Mouse (Mus musculus) lung, embryonic 15.5 days (tissue): ENCODE data around the gene Tead1. TPM values are rescaled to one million over a fixed set of nuclear protein-coding genes. Genes with fewer than 3 reads are reported as not detected.
A peak's percentile ranks its signal among the peaks of the same experiment; 100 is the strongest.

Experiments
- ATAC-seq: fragments of 200-750 bp; cut with Nextera tagmentation; 2 replicates; pipeline ENCODE4 v1.8.0; 2017; ENCODE audit warnings: moderate number of reproducible peaks, borderline replicate concordance; ENCODE audit not compliant: low FRiP score, low TSS enrichment; ENCODE audit errors: extremely low read depth
- H3K27ac ChIP-seq: fragments of 300-500 bp; sonication (generic); 2 replicates; pipeline ENCODE4 v1.5.1; 2015; ENCODE audit warnings: moderate library complexity, mild to moderate bottlenecking, inconsistent platforms
- H3K27me3 ChIP-seq: fragments of 300-500 bp; sonication (generic); 2 replicates; pipeline ENCODE4 v1.6.1; 2015; ENCODE audit warnings: inconsistent platforms
- H3K36me3 ChIP-seq: fragments of 300-500 bp; sonication (generic); 2 replicates; pipeline ENCODE4 v1.6.1; 2015; ENCODE audit warnings: inconsistent platforms
- H3K4me1 ChIP-seq: fragments of 300-500 bp; sonication (generic); 2 replicates; pipeline ENCODE4 v1.6.1; 2015; ENCODE audit warnings: inconsistent platforms
- H3K4me2 ChIP-seq: fragments of 300-500 bp; sonication (generic); 2 replicates; pipeline ENCODE4 v1.6.1; 2015; ENCODE audit warnings: inconsistent platforms, mild to moderate bottlenecking, moderate library complexity
- H3K4me3 ChIP-seq: fragments of 300-500 bp; sonication (generic); 2 replicates; pipeline ENCODE4 v1.5.1; 2015; ENCODE audit warnings: mild to moderate bottlenecking, inconsistent platforms
- H3K9ac ChIP-seq: fragments of 300-500 bp; sonication (generic); 2 replicates; pipeline ENCODE4 v1.6.1; 2015; ENCODE audit warnings: inconsistent platforms
- H3K9me3 ChIP-seq: fragments of 300-500 bp; sonication (generic); 2 replicates; pipeline ENCODE4 v1.6.1; 2016; ENCODE audit warnings: inconsistent platforms
- WGBS: fragments of 180-500 bp; shearing (Covaris S2); methylation state at CpG from one replicate; pipeline ENCODE4 v1.1.7; 2015; 5-methylcytosine and 5-hydroxymethylcytosine counted together
- polyA plus RNA-seq: library from polyadenylated mRNA; unstranded; fragments of >200 nt; fragmentation: Nextera tagmentation; extraction: Ambion mirVana; gene quantifications from 2 replicates; pipeline ENCODE4 v1.2.1, GENCODE M21; 2015

Tead1 gene
- polyA plus RNA-seq, 1 experiment from 2014 or later: 30.0 TPM

DNA sequence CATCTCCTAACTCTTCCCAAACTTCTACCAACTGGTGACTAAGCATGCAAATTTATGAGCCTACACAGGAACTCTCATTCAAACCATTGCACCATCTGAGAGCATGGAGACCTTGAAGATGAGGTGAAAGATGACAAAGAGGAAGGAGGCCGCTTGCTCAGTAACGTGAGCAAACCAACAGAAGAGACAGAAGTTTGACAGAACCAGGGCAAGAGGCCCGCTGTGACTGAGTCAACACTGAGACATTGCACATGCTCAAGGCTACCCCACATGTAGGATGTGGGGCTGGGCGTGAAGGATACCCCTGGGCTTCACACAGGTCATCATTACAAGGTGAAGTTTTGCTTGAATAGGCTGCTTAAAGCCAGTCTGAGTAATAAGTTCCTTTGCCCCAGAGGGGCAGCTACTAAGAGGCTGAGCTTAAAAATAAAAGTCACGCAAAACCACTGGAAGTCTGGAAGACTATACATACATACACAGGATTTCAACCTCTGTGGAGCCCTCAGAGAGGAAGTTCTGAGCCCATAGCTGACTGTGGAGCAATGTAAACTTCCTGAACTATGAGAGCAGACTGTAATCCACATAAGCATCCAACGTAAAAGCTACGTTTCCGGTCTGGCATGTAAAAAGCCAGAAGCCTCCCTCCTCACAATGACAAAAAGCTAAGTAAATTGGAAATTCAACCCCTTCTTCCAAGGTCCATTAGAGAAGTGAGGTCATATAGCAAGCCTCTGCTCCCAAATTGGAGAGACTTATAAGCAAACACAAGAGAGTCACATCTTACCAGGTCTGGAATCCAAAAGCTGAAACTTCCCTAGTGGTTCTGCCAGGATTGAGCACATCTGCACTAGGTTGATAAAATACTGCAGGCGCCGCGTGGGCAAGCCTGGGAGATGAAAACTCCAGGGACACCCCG, 16.5 kb upstream of the Tead1 start:
- peak; percentile 40; the same call in 1 of the 2 replicates for ATAC-seq
- 25% methylated on average over 12 of the region's 12 CpGs for WGBS
- Histone ChIP-seq H3K4me3 (peak overlapping the region; percentile 17), H3K27ac (peak overlapping the region; percentile 96), H3K9me3 (no peaks in the 10 kb centered on the region; the same call in 1 of the 2 replicates), H3K9ac (no peak overlapping the region), H3K27me3 (no peaks in the 10 kb centered on the region), H3K4me1 (peaks cover 36% of the 10 kb centered on the region), H3K4me2 (peak overlapping the region; percentile 48), H3K36me3 (no peaks in the 10 kb centered on the region)

DNA sequence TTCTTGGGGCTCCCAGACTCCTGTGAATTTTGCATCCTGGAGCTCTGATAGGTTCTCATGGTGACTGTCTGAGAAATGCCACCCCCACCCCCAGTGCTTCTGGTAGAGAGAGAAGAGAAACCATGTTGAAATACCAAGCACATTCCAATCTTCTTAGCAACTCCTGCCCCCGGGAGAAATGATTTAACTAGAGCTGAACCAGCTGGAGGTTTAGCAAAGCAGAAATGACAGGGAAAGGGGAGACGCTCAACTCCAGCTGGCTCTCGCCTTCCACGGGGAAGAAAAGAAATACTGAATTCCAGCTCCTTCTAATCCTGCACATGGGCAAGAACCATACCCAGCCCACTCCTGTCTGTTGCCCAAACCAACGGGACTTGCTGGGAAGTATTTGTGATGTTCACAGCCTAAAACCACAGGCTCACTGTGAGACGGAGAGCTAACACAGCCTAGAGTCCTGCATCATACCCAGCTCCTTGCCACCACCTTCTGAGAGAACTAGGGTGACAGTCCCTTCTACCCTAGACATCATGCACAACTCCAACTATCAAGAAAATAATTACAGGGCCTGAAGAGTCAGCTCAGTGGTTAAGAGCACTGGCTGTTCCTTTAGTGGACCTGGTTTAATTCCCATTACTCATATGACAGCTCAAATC, 15.7 kb upstream of the Tead1 start:
- H3K4me3 ChIP-seq: peak overlapping the region; percentile 17
- H3K4me2 ChIP-seq: peak overlapping the region; percentile 48
- no peaks in the 10 kb centered on the region for H3K36me3 ChIP-seq
- peak; percentile 87 for ATAC-seq
- WGBS: 19% methylated on average over 6 of the region's 6 CpGs
- no peaks in the 10 kb centered on the region for H3K27me3 ChIP-seq
- H3K27ac ChIP-seq: peak overlapping the region; percentile 96
- no peak overlapping the region for H3K9ac ChIP-seq
- no peaks in the 10 kb centered on the region; the same call in 1 of the 2 replicates for H3K9me3 ChIP-seq
- peaks cover 36% of the 10 kb centered on the region for H3K4me1 ChIP-seq

DNA sequence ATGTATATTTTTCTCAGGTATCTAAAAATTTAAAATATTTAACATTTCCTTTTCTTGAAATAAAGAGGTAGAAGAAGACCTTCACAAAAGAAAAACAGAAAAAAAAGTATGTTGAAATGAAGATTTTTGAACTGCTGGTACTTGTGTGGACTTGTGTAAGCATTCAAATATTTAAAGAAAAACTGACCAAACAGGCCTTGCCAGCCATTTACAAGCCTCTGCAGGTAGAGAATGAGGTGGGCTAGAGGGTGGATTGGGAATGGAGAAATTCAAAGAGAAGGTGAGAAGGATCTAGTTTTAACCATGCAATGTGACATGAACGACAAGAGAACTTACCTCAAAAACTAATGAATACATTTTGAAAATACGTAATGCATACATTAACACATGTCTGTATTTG, 9.1 kb upstream of the Tead1 start:
- H3K27ac ChIP-seq: peak overlapping the region; percentile 35; the same call in 1 of the 2 replicates
- H3K4me1 ChIP-seq: no peaks in the 10 kb centered on the region; the same call in 1 of the 2 replicates
- no peak for ATAC-seq
- H3K4me2 ChIP-seq: no peak overlapping the region
- H3K4me3 ChIP-seq: no peak overlapping the region
- H3K9me3 ChIP-seq: no peaks in the 10 kb centered on the region; the same call in 1 of the 2 replicates
- H3K36me3 ChIP-seq: no peaks in the 10 kb centered on the region
- H3K27me3 ChIP-seq: no peaks in the 10 kb centered on the region
- H3K9ac ChIP-seq: no peak overlapping the region
- 70% methylated on average over 2 of the region's 2 CpGs for WGBS

DNA sequence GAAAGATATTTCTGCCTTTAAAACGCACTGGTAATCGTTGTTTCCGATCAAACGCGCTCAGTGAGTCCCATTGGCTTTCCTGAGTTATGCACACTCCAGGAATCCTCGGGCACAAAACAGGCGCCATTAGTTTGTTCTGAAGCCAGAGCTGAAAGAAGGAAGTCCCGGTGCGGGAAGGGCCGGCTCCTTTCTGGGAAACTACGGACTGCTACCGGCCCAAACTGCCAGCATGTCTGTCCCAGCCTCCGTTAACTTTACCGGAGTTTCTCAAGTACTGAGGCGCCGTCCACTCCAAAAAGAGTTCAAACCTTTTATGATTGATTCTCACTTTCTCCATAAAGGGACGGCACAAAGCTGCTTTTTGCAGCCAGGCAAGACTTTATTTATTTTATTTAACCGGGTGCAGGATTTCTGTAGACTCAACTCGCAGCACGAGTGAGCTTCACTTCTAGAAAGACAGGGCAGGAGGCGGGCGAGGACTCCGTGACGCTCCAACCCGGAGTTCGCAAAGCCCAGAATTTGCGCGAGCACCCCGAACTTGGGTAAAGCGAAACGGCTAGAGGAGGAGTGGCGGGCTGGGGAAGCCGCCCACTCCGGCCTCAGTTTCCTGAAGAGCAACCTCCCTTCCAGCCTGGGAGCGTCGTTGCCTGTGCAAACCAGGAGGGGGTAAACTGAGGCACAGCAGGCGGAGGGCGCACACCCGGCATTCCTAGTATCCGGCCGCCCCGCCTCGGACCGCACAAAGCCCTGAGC, 524 bp upstream of the Tead1 start:
- Histone ChIP-seq H3K4me3 (peak overlapping the region; percentile 81), H3K36me3 (no peaks in the 10 kb centered on the region), H3K27ac (peak overlapping the region; percentile 99), H3K9me3 (no peaks in the 10 kb centered on the region), H3K4me2 (peak overlapping the region; percentile 79), H3K4me1 (peaks cover 25% of the 10 kb centered on the region), H3K9ac (peak overlapping the region; percentile 63), H3K27me3 (no peaks in the 10 kb centered on the region)
- WGBS: under 1% methylated on average over 44 of the region's 44 CpGs
- ATAC-seq: peak; percentile 68

DNA sequence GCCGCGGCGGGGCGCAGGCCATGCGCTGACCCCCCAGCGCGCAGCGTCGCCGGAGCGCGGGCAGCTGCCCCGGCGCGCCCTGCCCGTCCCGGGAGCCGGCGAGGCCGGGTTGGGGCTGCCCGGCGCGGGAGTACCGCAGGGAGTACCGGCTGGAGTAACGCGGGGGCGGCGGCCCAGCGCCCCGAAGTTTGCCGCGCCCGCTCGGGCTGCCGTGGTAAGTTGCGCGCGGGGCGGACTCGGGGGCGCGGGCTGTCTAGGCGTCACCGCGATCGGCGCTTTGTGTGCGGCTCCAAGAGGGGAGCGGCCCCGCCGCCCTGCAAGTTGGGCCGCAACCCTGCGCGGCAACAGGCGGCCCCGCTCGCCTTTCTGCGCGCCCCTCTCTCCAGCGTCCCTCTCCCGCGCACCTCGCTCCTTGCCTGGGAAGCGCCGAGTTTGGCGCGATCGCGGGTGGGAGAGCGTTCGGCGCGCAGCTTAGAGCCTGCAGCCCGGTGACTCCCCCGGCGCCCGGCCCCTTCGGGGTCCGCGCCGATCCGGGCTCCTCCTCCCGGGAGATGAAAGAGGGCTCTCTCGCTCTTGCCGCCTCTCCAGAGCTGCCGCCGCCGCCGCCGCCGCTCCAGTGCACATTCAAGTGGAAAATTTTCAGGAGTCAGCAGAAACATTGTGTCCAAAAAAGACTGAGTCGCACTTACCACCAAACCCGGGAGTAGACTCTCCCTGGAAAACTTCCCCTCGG, 561 bp downstream of the Tead1 start:
- Histone ChIP-seq H3K9me3 (no peaks in the 10 kb centered on the region), H3K9ac (peak overlapping the region; percentile 93), H3K36me3 (no peaks in the 10 kb centered on the region), H3K27ac (peak overlapping the region; percentile 99), H3K27me3 (no peaks in the 10 kb centered on the region), H3K4me3 (peak overlapping the region; percentile 81), H3K4me1 (peaks cover 34% of the 10 kb centered on the region), H3K4me2 (peak overlapping the region; percentile 79)
- peak; percentile 65 for ATAC-seq
- under 1% methylated on average over 94 of the region's 95 CpGs for WGBS

DNA sequence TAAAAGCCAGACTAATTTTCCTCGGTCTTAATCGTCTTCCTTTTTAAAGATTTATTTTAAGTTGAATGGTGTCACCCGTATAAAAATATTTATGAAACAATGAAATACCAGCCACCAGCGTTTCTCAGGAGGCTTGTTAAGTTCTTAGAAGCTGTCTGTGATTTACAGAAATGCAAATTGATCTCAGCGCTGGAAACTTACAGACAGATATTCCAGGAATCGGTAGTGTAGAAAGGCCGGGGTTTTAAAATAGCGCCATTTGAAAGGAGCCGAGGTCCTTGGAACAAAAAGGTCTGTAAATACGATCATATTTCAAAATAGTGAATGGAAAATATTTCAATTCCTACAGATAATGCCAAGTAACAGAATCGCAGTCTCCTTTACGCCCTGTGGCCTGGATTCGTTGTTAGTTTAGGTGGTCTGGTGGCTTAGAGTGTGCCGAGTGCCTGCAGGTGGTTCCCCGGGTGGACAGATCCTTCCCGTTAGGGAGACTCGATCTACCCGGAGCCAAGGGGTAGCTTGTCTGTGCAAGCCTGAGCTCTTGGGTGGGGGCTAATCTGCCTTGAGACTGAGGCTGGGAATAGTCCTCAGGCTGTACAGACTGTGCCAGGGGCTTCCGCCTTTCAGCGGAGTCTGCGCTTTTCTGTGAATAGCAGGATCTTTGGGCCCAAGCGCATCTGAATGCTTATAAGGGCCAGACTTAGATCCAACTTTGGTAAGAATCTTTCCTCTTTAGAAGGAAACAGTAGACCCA, 1.6 kb downstream of the Tead1 start:
- Histone ChIP-seq H3K36me3 (no peaks in the 10 kb centered on the region), H3K9ac (peak overlapping the region; percentile 93), H3K4me1 (peaks cover 44% of the 10 kb centered on the region), H3K27ac (peak overlapping the region; percentile 99), H3K4me2 (peak overlapping the region; percentile 79), H3K9me3 (no peaks in the 10 kb centered on the region), H3K27me3 (no peaks in the 10 kb centered on the region), H3K4me3 (peak overlapping the region; percentile 81)
- ATAC-seq: no peak
- 2% methylated on average over 22 of the region's 22 CpGs for WGBS

DNA sequence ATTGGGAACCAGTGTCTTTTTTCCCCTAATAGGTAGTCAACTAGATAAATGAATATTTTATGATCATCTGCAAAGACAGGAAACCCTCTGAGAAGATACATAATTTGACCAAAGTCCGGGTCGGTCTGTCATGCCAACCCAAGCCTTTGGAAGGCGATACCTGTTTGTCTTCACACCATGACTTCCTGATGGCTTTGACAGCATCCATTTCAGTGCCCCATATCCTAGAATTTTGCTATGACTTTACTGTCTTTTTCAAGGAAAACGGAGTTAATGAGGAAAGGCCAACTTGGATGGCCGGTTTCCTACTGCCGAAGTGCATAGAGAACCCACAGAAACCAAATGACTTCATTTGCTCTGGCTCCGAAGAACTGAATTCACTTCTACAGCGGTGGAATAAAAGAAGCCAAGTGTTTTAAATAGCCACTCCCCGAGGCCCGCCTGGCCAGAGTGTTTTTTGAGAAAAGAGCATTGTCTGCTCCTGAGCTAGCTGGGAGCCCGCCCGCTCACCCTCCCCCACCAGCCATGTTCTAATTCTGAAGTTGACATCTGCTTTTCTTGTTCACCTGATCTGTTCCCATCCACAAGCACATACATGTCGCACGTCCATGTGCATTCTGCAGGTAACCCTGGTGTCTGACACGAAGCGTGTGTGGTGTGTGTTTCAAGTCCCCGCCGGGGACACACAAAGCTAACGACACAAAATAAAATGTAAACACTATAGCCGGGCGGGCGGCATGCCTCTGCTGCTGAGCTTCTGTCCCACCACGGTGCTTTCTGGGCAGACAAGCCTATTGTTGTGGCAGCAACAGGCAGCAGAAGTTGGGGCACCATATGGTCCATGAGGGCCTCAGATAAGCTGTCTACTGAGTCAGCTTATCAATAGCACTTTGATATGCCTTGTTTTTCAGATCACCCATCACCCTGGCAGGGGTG, 5.8 kb downstream of the Tead1 start:
- Histone ChIP-seq H3K27ac (peak overlapping the region; percentile 45; the same call in 1 of the 2 replicates), H3K9me3 (no peaks in the 10 kb centered on the region), H3K4me3 (no peak overlapping the region), H3K27me3 (no peaks in the 10 kb centered on the region), H3K9ac (no peak overlapping the region), H3K4me1 (peaks cover 72% of the 10 kb centered on the region), H3K36me3 (no peaks in the 10 kb centered on the region), H3K4me2 (peak overlapping the region; percentile 41)
- ATAC-seq: no peak; the same call in 1 of the 2 replicates
- 15% methylated on average over 23 of the region's 23 CpGs for WGBS

DNA sequence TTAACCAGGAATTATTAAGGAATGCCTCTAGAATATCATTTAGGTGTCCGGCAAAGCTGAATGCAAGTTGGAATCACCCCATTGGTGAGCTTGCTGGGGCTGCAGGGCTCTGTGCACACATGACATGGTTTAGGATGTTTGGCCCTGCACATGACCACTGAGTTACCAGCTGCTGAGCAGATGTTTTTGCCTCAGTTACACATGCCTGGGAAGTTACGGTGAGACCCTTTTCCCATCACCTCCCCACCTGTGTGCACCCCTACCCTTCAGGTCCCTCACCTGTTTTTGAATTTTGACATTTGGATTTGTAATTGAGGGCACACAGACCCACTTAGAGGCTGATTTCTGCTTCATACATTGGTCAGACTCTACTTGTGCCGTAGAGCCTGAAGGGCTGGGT, 6.9 kb downstream of the Tead1 start:
- ATAC-seq: no peak
- no peak overlapping the region for H3K4me2 ChIP-seq
- no peaks in the 10 kb centered on the region for H3K27me3 ChIP-seq
- H3K9me3 ChIP-seq: no peaks in the 10 kb centered on the region
- no peaks in the 10 kb centered on the region for H3K36me3 ChIP-seq
- no peak overlapping the region for H3K27ac ChIP-seq
- H3K4me3 ChIP-seq: no peak overlapping the region
- no peak overlapping the region for H3K9ac ChIP-seq
- peaks cover 82% of the 10 kb centered on the region for H3K4me1 ChIP-seq
- WGBS: 74% methylated on average over 3 of the region's 3 CpGs

DNA sequence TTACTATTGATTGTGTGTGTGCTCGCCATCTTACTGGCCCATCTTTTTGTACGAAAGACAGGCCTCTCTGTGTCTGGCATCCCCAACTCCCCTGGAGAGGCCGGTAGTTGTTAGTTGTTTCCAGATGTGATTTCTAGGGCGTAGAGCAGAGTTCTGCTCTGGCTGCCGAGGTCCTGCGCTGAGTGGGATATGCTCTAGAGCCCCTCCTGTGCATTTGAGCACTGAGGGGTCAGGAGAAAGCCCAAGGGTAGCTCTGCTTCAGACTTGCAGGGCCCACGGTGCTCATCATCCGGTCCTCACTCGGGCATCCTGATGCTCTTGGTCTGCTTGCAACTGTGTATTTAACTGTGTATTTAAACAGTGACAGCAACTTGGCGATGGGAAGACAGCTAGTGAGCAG, 7.5 kb downstream of the Tead1 start:
- H3K4me3 ChIP-seq: no peak overlapping the region
- H3K36me3 ChIP-seq: no peaks in the 10 kb centered on the region
- no peaks in the 10 kb centered on the region for H3K27me3 ChIP-seq
- WGBS: 45% methylated on average over 10 of the region's 10 CpGs
- no peaks in the 10 kb centered on the region for H3K9me3 ChIP-seq
- H3K9ac ChIP-seq: no peak overlapping the region
- no peak overlapping the region for H3K4me2 ChIP-seq
- peaks cover 87% of the 10 kb centered on the region for H3K4me1 ChIP-seq
- peak overlapping the region; percentile 8; the same call in 1 of the 2 replicates for H3K27ac ChIP-seq
- ATAC-seq: no peak
